Mouse (Mus musculus) kidney, adult 2 months (tissue): ENCODE data around the gene Gpr15.

ENCODE experiments used
- CTCF ChIP-seq: fragments of 200-500 bp; conservative IDR thresholded peaks from 2 replicates; pipeline ENCODE4 v1.5.1; 2011; ENCODE audit warnings: low read depth, mild to moderate bottlenecking, control low read depth, low read length, moderate library complexity, mixed read lengths; ENCODE audit not compliant: insufficient read depth, insufficient read length
- POLR2A ChIP-seq: fragments of 200-500 bp; IDR thresholded peaks from one replicate; pipeline ENCODE4 v1.6.1; 2011; ENCODE audit warnings: low read depth, low read length, control low read depth

GRCm38 (mm10) chr16:58738205-58738604, 19.3 kb upstream of the Gpr15 start:
- no peak for TF ChIP-seq POLR2A
- TF ChIP-seq CTCF: no peak
